Mouse (Mus musculus) lung, postnatal 0 days (tissue): ENCODE results near the gene Nsun2.

Source experiments
- CTCF ChIP-seq: IDR thresholded peaks from 2 replicates; pipeline ENCODE4 v1.5.1; 2016; ENCODE audit warnings: antibody characterized with exemption, mild to moderate bottlenecking
- EP300 ChIP-seq: IDR thresholded peaks from 2 replicates; pipeline ENCODE4 v1.6.1; 2016; ENCODE audit warnings: antibody characterized with exemption, mild to moderate bottlenecking, control low read depth

DNA sequence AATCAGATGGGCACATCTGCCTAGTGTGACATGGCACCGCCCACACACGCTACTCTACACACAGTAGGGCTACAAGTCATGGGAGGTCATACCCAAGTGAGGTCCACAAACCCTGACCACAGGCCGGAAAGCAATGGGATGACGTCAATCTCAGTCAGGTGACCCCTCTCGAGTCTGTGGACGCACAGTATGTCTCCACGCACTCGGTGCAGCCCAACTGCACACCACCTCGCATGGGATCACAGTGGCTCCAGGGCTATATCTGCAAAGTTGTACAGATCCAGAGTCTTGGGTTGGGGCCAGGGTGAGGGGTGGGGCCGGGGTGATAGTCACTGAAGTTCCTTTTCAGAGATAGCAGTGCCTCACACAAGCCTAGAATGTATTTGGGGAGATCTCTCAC is 139.0 kb downstream of the Nsun2 start:
- no peak for TF ChIP-seq EP300
- TF ChIP-seq CTCF, result no peak
